Mouse (Mus musculus): ENCODE results near the gene Tuba3a. TPM values are rescaled to one million over a fixed set of nuclear protein-coding genes. Genes with fewer than 3 reads are reported as not detected.
"Not testable (repeated sequence)": the region's sequence is repeated elsewhere in the genome, so short reads cannot be mapped to it uniquely, and the experiment has no call there.

Tuba3a gene
- polyA plus RNA-seq, 1 experiment from 2014 or later: not detected

DNA sequence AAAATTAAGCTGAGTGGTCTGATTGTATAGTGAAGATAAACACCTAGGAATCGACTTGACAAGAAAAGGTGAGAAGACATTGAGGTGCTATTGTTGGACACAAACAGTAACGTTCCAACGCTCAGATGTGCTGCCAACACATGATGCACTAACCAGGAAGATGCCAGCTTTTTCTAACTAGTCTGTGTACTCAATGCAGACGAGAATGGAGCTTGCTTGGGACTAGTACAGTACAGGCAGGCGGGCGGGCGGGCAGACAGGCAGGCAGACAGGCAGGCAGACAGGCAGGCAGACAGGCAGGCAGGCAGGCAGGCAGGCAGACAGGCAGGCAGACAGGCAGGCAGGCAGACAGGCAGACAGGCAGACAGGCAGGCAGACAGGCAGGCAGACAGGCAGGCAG lies 18.6 kb upstream of the Tuba3a start:
- not testable (repeated sequence) for ATAC-seq (ENCODE audit: low FRiP score, low read depth); H3K27me3 ChIP-seq; H3K9me3 ChIP-seq; H3K4me2 ChIP-seq (replicated peaks); H3K36me3 ChIP-seq; H3K27ac ChIP-seq (replicated peaks); H3K4me3 ChIP-seq; H3K9ac ChIP-seq (replicated peaks); H3K4me1 ChIP-seq
- WGBS: 84% methylated on average over 7 of the region's 7 CpGs

DNA sequence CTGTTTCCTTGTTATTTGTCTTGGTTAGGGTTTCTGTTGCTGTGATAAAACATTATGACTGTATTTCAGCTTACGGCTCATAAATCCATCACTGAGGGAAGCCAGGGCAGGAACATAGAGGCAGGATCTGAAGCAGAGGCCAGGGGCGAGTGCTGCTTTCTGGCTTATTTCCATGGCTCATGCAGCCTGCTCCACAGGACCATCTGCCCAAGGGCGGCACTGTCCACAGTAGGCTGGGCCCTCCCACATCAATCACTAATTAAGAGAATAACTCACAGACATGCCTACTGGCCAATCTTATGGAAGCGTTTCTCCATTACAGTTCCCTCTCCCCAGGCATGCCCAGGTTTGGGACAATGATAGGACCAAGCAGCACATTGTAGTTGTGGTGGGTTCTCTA lies 17.4 kb upstream of the Tuba3a start:
- Histone ChIP-seq H3K27ac (replicated peaks) (no peak overlapping the region), H3K4me2 (replicated peaks) (no peak overlapping the region), H3K36me3 (peaks cover 10% of the 10 kb centered on the region; the same call in 1 of the 2 replicates), H3K9ac (replicated peaks) (no peak overlapping the region), H3K4me1 (no peaks in the 10 kb centered on the region), H3K9me3 (no peaks in the 10 kb centered on the region), H3K27me3 (no peaks in the 10 kb centered on the region), H3K4me3 (no peak overlapping the region)
- WGBS: 89% methylated on average over 4 of the region's 4 CpGs
- ATAC-seq (ENCODE audit: low FRiP score, low read depth): no peak

GRCm38 (mm10) chr6:125302231-125302982 lies 16.6 kb upstream of the Tuba3a start:
- no peaks in the 10 kb centered on the region for H3K27me3 ChIP-seq
- no peak overlapping the region for H3K4me2 ChIP-seq (replicated peaks)
- no peak for ATAC-seq (ENCODE audit: low FRiP score, low read depth)
- no peaks in the 10 kb centered on the region for H3K9me3 ChIP-seq
- peaks cover 10% of the 10 kb centered on the region; the same call in 1 of the 2 replicates for H3K36me3 ChIP-seq
- H3K9ac ChIP-seq (replicated peaks): no peak overlapping the region
- no peak overlapping the region for H3K27ac ChIP-seq (replicated peaks)
- no peaks in the 10 kb centered on the region for H3K4me1 ChIP-seq
- WGBS: 91% methylated on average over 24 of the region's 24 CpGs
- no peak overlapping the region for H3K4me3 ChIP-seq

DNA sequence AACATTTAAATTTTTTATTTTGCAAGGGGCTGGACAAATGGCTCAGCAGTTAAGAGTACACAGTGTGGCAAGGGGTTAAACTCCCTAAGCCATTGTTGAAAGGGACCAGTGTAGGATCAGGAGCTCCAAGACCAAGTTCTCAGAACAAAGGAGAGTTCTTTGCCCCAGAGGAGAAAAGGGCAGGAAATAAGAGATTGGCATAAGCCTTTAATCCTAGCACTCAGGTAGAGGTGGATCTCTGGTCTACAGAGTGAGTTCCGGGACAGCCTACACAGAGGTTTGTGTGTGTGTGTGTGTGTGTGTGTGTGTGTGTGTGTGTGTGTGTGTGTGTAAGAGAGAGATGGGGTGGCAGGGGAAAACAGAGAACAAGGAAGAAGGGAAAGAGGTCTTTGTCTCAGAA lies 15.1 kb upstream of the Tuba3a start:
- Histone ChIP-seq H3K27me3 (no peaks in the 10 kb centered on the region), H3K4me2 (replicated peaks) (no peak overlapping the region), H3K4me1 (no peaks in the 10 kb centered on the region), H3K9me3 (no peaks in the 10 kb centered on the region), H3K4me3 (no peak overlapping the region), H3K36me3 (no peaks in the 10 kb centered on the region), H3K27ac (replicated peaks) (no peak overlapping the region), H3K9ac (replicated peaks) (no peak overlapping the region)
- ATAC-seq (ENCODE audit: low FRiP score, low read depth): no peak
- WGBS: 69% methylated on average over 1 of the region's 1 CpGs

DNA sequence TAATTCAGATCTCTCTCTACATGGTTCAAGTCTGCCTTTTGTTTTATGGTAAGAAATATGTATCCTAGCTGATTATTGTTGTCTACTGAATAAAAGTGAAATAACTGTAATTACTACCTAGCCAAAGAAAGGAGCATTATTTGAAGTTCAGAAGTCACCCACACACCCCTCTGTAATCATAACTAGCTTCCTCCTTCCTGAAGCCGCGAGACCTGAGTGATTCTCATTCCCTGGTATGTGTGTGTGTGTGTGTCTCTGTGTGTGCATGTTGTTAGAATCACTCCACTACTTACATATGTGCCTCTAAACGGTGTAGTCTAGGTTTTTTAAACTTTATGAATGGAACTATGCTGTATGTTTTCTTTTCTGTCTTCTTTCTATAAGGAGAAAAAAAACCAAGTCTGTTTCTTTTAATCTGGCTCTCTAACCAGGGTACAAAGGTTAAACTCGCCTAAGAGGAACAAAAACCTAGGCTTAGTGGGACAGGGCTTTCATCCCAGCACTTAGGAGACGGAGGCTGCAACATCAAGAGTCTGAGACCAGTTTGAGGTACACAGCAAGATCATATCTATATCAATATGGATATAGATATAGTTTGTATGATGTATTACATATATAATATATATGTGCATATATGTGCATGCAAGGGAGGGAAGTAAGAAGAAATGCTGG lies 11.4 kb upstream of the Tuba3a start:
- Histone ChIP-seq H3K9ac (replicated peaks) (no peak overlapping the region), H3K4me2 (replicated peaks) (no peak overlapping the region), H3K4me3 (no peak overlapping the region), H3K27me3 (no peaks in the 10 kb centered on the region), H3K36me3 (no peaks in the 10 kb centered on the region), H3K9me3 (no peaks in the 10 kb centered on the region), H3K4me1 (no peaks in the 10 kb centered on the region), H3K27ac (replicated peaks) (no peak overlapping the region)
- no peak for ATAC-seq (ENCODE audit: low FRiP score, low read depth)
- WGBS: 71% methylated on average over 5 of the region's 5 CpGs

DNA sequence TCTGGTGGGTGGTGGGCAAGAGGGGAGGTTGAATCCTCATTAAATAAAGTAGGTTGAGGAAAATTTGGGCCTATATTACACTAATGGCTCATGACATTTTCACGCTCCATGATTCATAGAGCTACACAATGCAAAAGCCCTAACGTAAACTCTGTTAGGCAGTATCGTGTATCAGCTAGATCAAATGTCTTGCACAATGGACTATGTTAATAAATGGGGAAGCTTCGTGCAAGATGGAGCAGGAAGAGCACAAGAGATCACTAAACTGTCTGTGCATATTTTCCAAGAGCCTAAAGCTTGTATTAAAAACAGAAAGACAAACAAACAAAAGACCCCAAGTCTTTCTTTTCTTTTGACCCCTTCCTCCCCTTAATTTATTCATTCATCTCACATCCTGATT lies 8.2 kb upstream of the Tuba3a start:
- no peak for ATAC-seq (ENCODE audit: low FRiP score, low read depth)
- Histone ChIP-seq H3K27ac (replicated peaks) (no peak overlapping the region), H3K27me3 (no peaks in the 10 kb centered on the region), H3K9me3 (no peaks in the 10 kb centered on the region), H3K4me2 (replicated peaks) (no peak overlapping the region), H3K36me3 (no peaks in the 10 kb centered on the region), H3K4me1 (no peaks in the 10 kb centered on the region), H3K9ac (replicated peaks) (no peak overlapping the region), H3K4me3 (no peak overlapping the region)
- 90% methylated on average over 4 of the region's 4 CpGs for WGBS

DNA sequence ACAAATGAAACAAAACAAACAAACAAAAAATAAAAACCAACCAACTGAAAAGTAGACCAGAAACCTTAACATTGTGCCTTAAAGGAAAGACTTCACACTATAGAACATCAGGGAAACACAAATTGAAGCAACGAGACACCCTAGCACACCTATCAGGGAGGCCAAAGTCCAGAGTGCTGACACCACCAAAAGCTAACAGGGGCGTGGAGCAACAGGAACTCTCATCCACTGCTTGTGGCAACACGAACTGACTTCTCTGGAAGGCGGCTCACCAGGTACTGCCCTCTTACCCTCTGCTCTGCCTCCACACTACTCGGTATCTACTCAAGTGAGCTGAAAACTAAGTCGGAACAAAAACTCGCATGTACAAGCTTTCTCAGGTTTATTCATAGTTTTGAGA lies 6.4 kb upstream of the Tuba3a start:
- H3K27me3 ChIP-seq: no peaks in the 10 kb centered on the region; the same call in 1 of the 2 replicates
- no peak overlapping the region for H3K4me3 ChIP-seq
- no peaks in the 10 kb centered on the region for H3K9me3 ChIP-seq
- no peaks in the 10 kb centered on the region for H3K36me3 ChIP-seq
- no peak for ATAC-seq (ENCODE audit: low FRiP score, low read depth)
- H3K9ac ChIP-seq (replicated peaks): no peak overlapping the region
- 90% methylated on average over 7 of the region's 7 CpGs for WGBS
- H3K4me1 ChIP-seq: no peaks in the 10 kb centered on the region
- H3K4me2 ChIP-seq (replicated peaks): no peak overlapping the region
- no peak overlapping the region for H3K27ac ChIP-seq (replicated peaks)

DNA sequence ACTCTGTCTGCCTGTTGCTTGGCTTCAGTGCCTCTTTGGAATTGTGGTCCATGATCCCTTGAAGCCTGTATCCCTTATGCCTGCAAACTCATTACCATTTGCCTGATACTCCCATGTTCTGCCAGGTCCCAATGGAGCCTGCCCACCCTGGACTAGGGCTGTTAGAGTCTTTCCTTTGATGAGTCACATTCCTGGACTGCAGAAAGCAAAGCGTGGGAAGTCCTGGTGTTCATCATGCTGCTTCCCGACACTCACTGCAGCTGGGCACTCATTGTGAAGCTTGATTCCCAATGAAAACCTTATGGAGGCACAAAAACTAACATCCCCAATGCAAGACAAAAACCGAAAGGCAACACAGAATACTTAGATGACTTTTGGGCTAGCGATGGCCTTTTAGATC lies 5.5 kb upstream of the Tuba3a start:
- Histone ChIP-seq H3K9ac (replicated peaks) (no peak overlapping the region), H3K4me3 (no peak overlapping the region), H3K4me1 (no peaks in the 10 kb centered on the region), H3K9me3 (no peaks in the 10 kb centered on the region), H3K27me3 (no peaks in the 10 kb centered on the region; the same call in 1 of the 2 replicates), H3K36me3 (no peaks in the 10 kb centered on the region), H3K4me2 (replicated peaks) (no peak overlapping the region), H3K27ac (replicated peaks) (no peak overlapping the region)
- WGBS: 83% methylated on average over 4 of the region's 4 CpGs
- ATAC-seq (ENCODE audit: low FRiP score, low read depth): no peak

DNA sequence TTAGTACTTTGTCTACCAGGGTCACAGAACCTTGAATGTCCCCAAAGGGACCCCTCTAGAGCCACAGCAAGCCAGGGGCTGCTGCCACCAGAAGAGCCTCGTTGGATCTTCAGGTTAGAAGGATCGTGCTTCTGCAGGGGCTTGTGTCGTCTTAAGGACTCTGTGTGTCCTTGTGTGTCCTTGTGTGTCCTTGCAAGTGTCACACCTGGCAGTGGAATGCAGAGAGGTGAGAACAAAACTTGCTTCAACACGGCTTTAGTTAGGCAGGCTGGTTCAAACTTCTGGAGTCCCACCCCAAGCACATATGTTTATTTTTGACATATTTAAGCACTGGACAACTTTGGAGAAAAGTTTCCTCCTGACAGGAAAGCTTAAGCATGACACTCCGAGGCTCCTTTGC lies 2.9 kb upstream of the Tuba3a start:
- no peak overlapping the region for H3K27ac ChIP-seq (replicated peaks)
- H3K9me3 ChIP-seq: peaks cover 3% of the 10 kb centered on the region; the same call in 1 of the 2 replicates
- H3K9ac ChIP-seq (replicated peaks): no peak overlapping the region
- no peaks in the 10 kb centered on the region for H3K4me1 ChIP-seq
- H3K4me3 ChIP-seq: no peak overlapping the region
- no peak for ATAC-seq (ENCODE audit: low FRiP score, low read depth)
- no peaks in the 10 kb centered on the region for H3K36me3 ChIP-seq
- 86% methylated on average over 5 of the region's 5 CpGs for WGBS
- no peak overlapping the region for H3K4me2 ChIP-seq (replicated peaks)
- H3K27me3 ChIP-seq: no peaks in the 10 kb centered on the region; the same call in 1 of the 2 replicates

GRCm38 (mm10) chr6:125286944-125287343 lies 1.1 kb upstream of the Tuba3a start:
- Histone ChIP-seq H3K4me2 (replicated peaks) (no peak overlapping the region), H3K4me3 (no peak overlapping the region), H3K9me3 (peaks cover 3% of the 10 kb centered on the region; the same call in 1 of the 2 replicates), H3K36me3 (no peaks in the 10 kb centered on the region), H3K27ac (replicated peaks) (no peak overlapping the region), H3K9ac (replicated peaks) (no peak overlapping the region), H3K4me1 (no peaks in the 10 kb centered on the region), H3K27me3 (no peaks in the 10 kb centered on the region; the same call in 1 of the 2 replicates)
- ATAC-seq (ENCODE audit: low FRiP score, low read depth): no peak
- WGBS: 91% methylated on average over 4 of the region's 4 CpGs

GRCm38 (mm10) chr6:125284751-125285150 lies 1.1 kb downstream of the Tuba3a start:
- Histone ChIP-seq H3K9me3 (peaks cover 3% of the 10 kb centered on the region; the same call in 1 of the 2 replicates), H3K4me2 (replicated peaks) (no peak overlapping the region), H3K27me3 (no peaks in the 10 kb centered on the region; the same call in 1 of the 2 replicates), H3K27ac (replicated peaks) (no peak overlapping the region), H3K4me1 (no peaks in the 10 kb centered on the region), H3K9ac (replicated peaks) (no peak overlapping the region), H3K4me3 (no peak overlapping the region), H3K36me3 (no peaks in the 10 kb centered on the region)
- WGBS: 90% methylated on average over 7 of the region's 7 CpGs
- no peak for ATAC-seq (ENCODE audit: low FRiP score, low read depth)

DNA sequence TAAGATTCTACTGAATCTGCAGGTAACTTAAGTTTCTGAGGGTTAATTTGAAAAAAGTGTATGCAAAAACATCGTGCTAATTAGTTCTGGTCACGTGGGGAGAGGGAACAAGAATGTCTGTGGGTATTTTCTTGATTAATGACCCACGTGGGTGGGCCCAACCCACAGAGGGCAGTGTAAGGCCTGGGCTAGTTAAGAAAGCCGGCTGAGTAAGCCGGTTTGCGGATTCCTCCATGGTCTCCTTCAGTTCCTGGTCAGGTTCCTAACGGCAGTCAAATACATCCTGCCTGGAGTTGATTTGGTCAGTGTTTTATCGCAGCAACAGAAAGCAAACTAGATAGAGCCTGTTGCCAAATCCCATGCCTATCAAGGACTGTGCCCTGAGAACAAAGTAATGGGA lies 1.6 kb downstream of the Tuba3a start:
- 72% methylated on average over 8 of the region's 8 CpGs for WGBS
- Histone ChIP-seq H3K27me3 (no peaks in the 10 kb centered on the region; the same call in 1 of the 2 replicates), H3K9me3 (peaks cover 3% of the 10 kb centered on the region; the same call in 1 of the 2 replicates), H3K9ac (replicated peaks) (no peak overlapping the region), H3K27ac (replicated peaks) (no peak overlapping the region), H3K4me3 (no peak overlapping the region), H3K36me3 (no peaks in the 10 kb centered on the region), H3K4me1 (no peaks in the 10 kb centered on the region), H3K4me2 (replicated peaks) (no peak overlapping the region)
- ATAC-seq (ENCODE audit: low FRiP score, low read depth): no peak

All from midbrain, embryonic 12.5 days (tissue).